In the genomic region with DNA sequence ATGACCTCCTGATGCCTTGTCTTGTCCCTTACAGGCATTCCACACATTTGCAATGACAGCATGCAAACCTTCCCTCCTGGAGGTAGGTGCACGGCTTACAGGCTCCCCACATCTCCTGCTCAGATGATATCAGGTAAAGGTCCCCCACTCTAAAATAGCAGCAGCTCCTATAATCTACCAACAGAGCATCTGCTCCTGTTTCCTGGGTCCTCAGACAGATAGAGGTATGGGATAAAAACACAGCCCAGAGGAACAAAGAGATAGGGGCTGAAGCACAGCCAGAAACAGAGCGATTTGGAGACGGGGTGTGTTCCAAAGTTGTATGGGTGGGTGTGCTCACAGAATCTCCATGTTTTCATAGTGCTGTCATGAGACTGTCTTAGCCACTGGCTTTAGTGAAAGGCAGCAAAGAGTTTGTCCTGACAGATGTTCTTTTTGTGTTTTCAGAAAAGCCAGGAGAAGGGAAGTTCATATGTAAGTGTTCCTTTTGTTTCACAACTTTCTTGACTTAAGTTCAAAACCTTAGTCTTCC, we compare ENCODE assay signal across 31 mouse cellular contexts. TPM values are rescaled to one million over a fixed set of nuclear protein-coding genes. Genes with fewer than 3 reads are reported as not detected.
DNase-seq lines count a peak whose midpoint lies in the region; ATAC-seq and TF ChIP-seq lines count a peak whose summit lies in the region.
"Had no signal": no experiment of that assay in that cellular context is flagged by ENCODE, and none has a peak within 500 bp of the region (broad histone marks: within the 10 kb centered on the region; RNA-seq: fewer than 3 reads in every experiment).

No protein-coding gene starts in this region.

- no peak overlapping the region for H3K9ac ChIP-seq in forebrain, embryonic 11.5 days (ENCODE audit: low read length)
- H3K9ac ChIP-seq in forebrain, embryonic 16.5 days (replicated peaks; ENCODE audit: low read depth, low read length): no peak overlapping the region
- no peak overlapping the region for H3K9ac ChIP-seq in liver, postnatal 0 days (replicated peaks)
- H3K9ac ChIP-seq in liver, embryonic 12.5 days: no peak overlapping the region
- H3K9ac ChIP-seq in MEL (ENCODE audit: control insufficient read depth, low read depth, low read length, poor library complexity, severe bottlenecking): peak overlapping the region; percentile 8; the same call in 1 of the 2 replicates
- H3K9ac ChIP-seq: embryonic facial prominence, embryonic 13.5 days; embryonic facial prominence, embryonic 15.5 days; forebrain, embryonic 13.5 days; forebrain, embryonic 15.5 days had no signal

- TF ChIP-seq CTCF in liver, postnatal 0 days (IDR thresholded peaks at IDR 0.05; ENCODE audit: low read depth): no peak
- no peak for TF ChIP-seq CTCF in MEL (IDR thresholded peaks at IDR 0.05 in 2 of 3, conservative IDR thresholded peaks at IDR 0.05 in 1 of 3; ENCODE audit: control insufficient read depth in 1 of 3, insufficient read depth in 1 of 3, low read depth in 2 of 3, low read length in 3 of 3, poor library complexity in 1 of 3, severe bottlenecking in 1 of 3)

- no peaks in the 10 kb centered on the region for H3K27me3 ChIP-seq in forebrain, embryonic 11.5 days (ENCODE audit: control insufficient read depth, insufficient read depth, low read length)
- H3K27me3 ChIP-seq in forebrain, embryonic 16.5 days (replicated peaks; ENCODE audit: control insufficient read depth, insufficient read depth, low read length): 0 out of 2 replicates have a peak, but pooled peaks cover 8% of the 10 kb centered on the region
- peaks cover 13% of the 10 kb centered on the region for H3K27me3 ChIP-seq in liver, postnatal 0 days (ENCODE audit: insufficient read depth, low read length)
- peaks cover 54% of the 10 kb centered on the region for H3K27me3 ChIP-seq in liver, embryonic 12.5 days (replicated peaks)
- peaks cover 0 to under 1% of the 10 kb centered on the region in 2 experiments; a peak in 1 of 4 replicates for H3K27me3 ChIP-seq in MEL (ENCODE audit: control insufficient read depth in 1 of 2, insufficient read depth in 2 of 2, low read length in 2 of 2)

- no peak overlapping the region for H3K4me3 ChIP-seq in forebrain, embryonic 11.5 days (ENCODE audit: low read depth, low read length)
- no peak overlapping the region for H3K4me3 ChIP-seq in forebrain, embryonic 16.5 days (replicated peaks; ENCODE audit: low read length)
- H3K4me3 ChIP-seq in liver, postnatal 0 days (ENCODE audit: low read depth, low read length): no peak overlapping the region
- H3K4me3 ChIP-seq in liver, embryonic 12.5 days: no peak overlapping the region
- no peak overlapping the region for H3K4me3 ChIP-seq in MEL (ENCODE audit: control insufficient read depth in 1 of 2, insufficient read depth in 1 of 2, low read depth in 2 of 2, low read length in 2 of 2)
- H3K4me3 ChIP-seq: embryonic facial prominence, embryonic 13.5 days; embryonic facial prominence, embryonic 15.5 days; erythroblast, embryonic 14.5 days; forebrain, embryonic 10.5 days; forebrain, embryonic 13.5 days; forebrain, embryonic 15.5 days had no signal

- no peak for ATAC-seq in forebrain, embryonic 11.5 days (replicated peaks; ENCODE audit: low FRiP score)
- ATAC-seq in forebrain, embryonic 16.5 days: no peak
- 0 out of 2 replicates have a peak, but pooled peaks have one; percentile 33 for ATAC-seq in liver, postnatal 0 days
- no peak for ATAC-seq in liver, embryonic 12.5 days
- 0 out of 2 replicates have a peak, but pooled peaks have one; percentile 7 for ATAC-seq in megakaryocyte-erythroid progenitor cell, adult 5-6 weeks (replicated peaks; ENCODE audit: low FRiP score, low TSS enrichment, poor library complexity, severe bottlenecking)
- ATAC-seq: CD4-positive, CD25-positive, alpha-beta regulatory T cell, adult 4 months; forebrain, embryonic 13.5 days; forebrain, embryonic 15.5 days had no signal

- no peaks in the 10 kb centered on the region for H3K4me1 ChIP-seq in forebrain, embryonic 11.5 days (replicated peaks; ENCODE audit: control insufficient read depth, insufficient read depth, low read length)
- H3K4me1 ChIP-seq in forebrain, embryonic 16.5 days (replicated peaks; ENCODE audit: control insufficient read depth, insufficient read depth, low read length): no peaks in the 10 kb centered on the region
- H3K4me1 ChIP-seq in liver, postnatal 0 days (ENCODE audit: insufficient read depth): no peaks in the 10 kb centered on the region; the same call in 1 of the 2 replicates
- peaks cover 20% of the 10 kb centered on the region for H3K4me1 ChIP-seq in liver, embryonic 12.5 days
- H3K4me1 ChIP-seq in MEL (ENCODE audit: control insufficient read depth in 1 of 2, insufficient read depth in 2 of 2, low read length in 2 of 2): peaks cover 22 to 40% of the 10 kb centered on the region in 2 experiments
- H3K4me1 ChIP-seq: embryonic facial prominence, embryonic 13.5 days; embryonic facial prominence, embryonic 15.5 days; forebrain, embryonic 13.5 days; forebrain, embryonic 15.5 days had no signal

- peak; percentile 30 for DNase-seq in forebrain, embryonic 11.5 days (ENCODE audit: low spot score)
- no peak for DNase-seq in liver, postnatal 0 days
- DNase-seq in MEL (ENCODE audit: low read depth, low spot score): peak; percentile 63
- DNase-seq in spleen, postnatal 14 days (ENCODE audit: low spot score in 2 of 2): no peak
- DNase-seq: B cell, adult 2 months; cerebellum, adult 11 months; cerebellum, adult 18-20 months; cerebellum, adult 8-10 months; cerebellum, adult 9-11 months; cerebellum, postnatal 14 days; cerebellum, postnatal 36 days; embryo, embryonic 11 days had no signal

- H3K9me3 ChIP-seq in forebrain, embryonic 11.5 days (ENCODE audit: control insufficient read depth, low read length): no peaks in the 10 kb centered on the region
- no peaks in the 10 kb centered on the region for H3K9me3 ChIP-seq in forebrain, embryonic 16.5 days (ENCODE audit: control insufficient read depth, low read length)
- H3K9me3 ChIP-seq in liver, postnatal 0 days (ENCODE audit: low read length): no peaks in the 10 kb centered on the region
- no peaks in the 10 kb centered on the region for H3K9me3 ChIP-seq in liver, embryonic 12.5 days (replicated peaks)
- H3K9me3 ChIP-seq in MEL (replicated peaks; ENCODE audit: insufficient read depth, low read length): no peaks in the 10 kb centered on the region
- H3K9me3 ChIP-seq: embryonic facial prominence, embryonic 13.5 days; embryonic facial prominence, embryonic 15.5 days; forebrain, embryonic 10.5 days; forebrain, embryonic 13.5 days; forebrain, embryonic 15.5 days; G1E had no signal

- 79% methylated on average over 3 of the region's 3 CpGs for WGBS in forebrain, embryonic 11.5 days
- WGBS in forebrain, embryonic 16.5 days: 74% methylated on average over 3 of the region's 3 CpGs
- 40% methylated on average over 3 of the region's 3 CpGs for WGBS in liver, postnatal 0 days (ENCODE audit: insufficient replicate concordance)
- 37% methylated on average over 3 of the region's 3 CpGs for WGBS in liver, embryonic 12.5 days (ENCODE audit: insufficient replicate concordance)

- H3K36me3 ChIP-seq in forebrain, embryonic 11.5 days (ENCODE audit: control insufficient read depth, insufficient read depth, low read length): no peaks in the 10 kb centered on the region
- no peaks in the 10 kb centered on the region for H3K36me3 ChIP-seq in forebrain, embryonic 16.5 days (ENCODE audit: control insufficient read depth, insufficient read depth)
- H3K36me3 ChIP-seq in liver, postnatal 0 days (replicated peaks; ENCODE audit: insufficient read depth, low read length): no peaks in the 10 kb centered on the region
- H3K36me3 ChIP-seq in liver, embryonic 12.5 days: no peaks in the 10 kb centered on the region
- peaks cover 0 to 21% of the 10 kb centered on the region in 2 experiments; a peak in 2 of 4 replicates for H3K36me3 ChIP-seq in MEL (ENCODE audit: control insufficient read depth in 1 of 2, insufficient read depth in 2 of 2, low read length in 2 of 2)
- H3K36me3 ChIP-seq: embryonic facial prominence, embryonic 13.5 days; embryonic facial prominence, embryonic 15.5 days; forebrain, embryonic 10.5 days; forebrain, embryonic 15.5 days; G1E had no signal

- H3K79me2 ChIP-seq in MEL (ENCODE audit: control insufficient read depth, insufficient read depth, low read length, poor library complexity): no peaks in the 10 kb centered on the region

- no peak for TF ChIP-seq EP300 in liver, postnatal 0 days (IDR thresholded peaks at IDR 0.05; ENCODE audit: low read depth)
- peak; percentile 57 to 82 for TF ChIP-seq EP300 in MEL (IDR thresholded peaks at IDR 0.05; ENCODE audit: low read depth in 1 of 2, low read length in 2 of 2)

- no peak overlapping the region for H3K27ac ChIP-seq in forebrain, embryonic 11.5 days (ENCODE audit: low read depth, low read length)
- H3K27ac ChIP-seq in forebrain, embryonic 16.5 days (ENCODE audit: low read length): no peak overlapping the region
- no peak overlapping the region for H3K27ac ChIP-seq in liver, postnatal 0 days (ENCODE audit: low read depth)
- no peak overlapping the region for H3K27ac ChIP-seq in liver, embryonic 12.5 days
- peak overlapping the region; percentile 45 for H3K27ac ChIP-seq in MEL (ENCODE audit: control insufficient read depth, low read depth, low read length)
- H3K27ac ChIP-seq: embryonic facial prominence, embryonic 13.5 days; embryonic facial prominence, embryonic 15.5 days; forebrain, embryonic 10.5 days; forebrain, embryonic 13.5 days; forebrain, embryonic 15.5 days had no signal

- H3K4me2 ChIP-seq in forebrain, embryonic 11.5 days (ENCODE audit: low read depth, low read length, severe bottlenecking): no peak overlapping the region
- H3K4me2 ChIP-seq in forebrain, embryonic 16.5 days (ENCODE audit: low read length): no peak overlapping the region
- H3K4me2 ChIP-seq in liver, postnatal 0 days (ENCODE audit: low read depth, low read length): no peak overlapping the region
- no peak overlapping the region for H3K4me2 ChIP-seq in liver, embryonic 12.5 days
- H3K4me2 ChIP-seq: embryonic facial prominence, embryonic 13.5 days; embryonic facial prominence, embryonic 15.5 days; forebrain, embryonic 13.5 days; forebrain, embryonic 15.5 days had no signal

- no peak for TF ChIP-seq RAD21 in MEL (IDR thresholded peaks at IDR 0.05; ENCODE audit: low read depth, low read length)

- no peak for TF ChIP-seq POLR2A in MEL (IDR thresholded peaks at IDR 0.05; ENCODE audit: control insufficient read depth in 1 of 2, insufficient read depth in 1 of 2, low read depth in 1 of 2, low read length in 2 of 2, poor library complexity in 1 of 2)

RNA-seq across cellular contexts. Expression of gene Gsdma, which starts 7.2 kb away (rescaled TPM):
- polyA plus RNA-seq in forebrain, embryonic 11.5 days (2014; fragmentation: Nextera tagmentation; extraction: Ambion mirVana): not detected in 2 replicates
- polyA plus RNA-seq in forebrain, embryonic 16.5 days (2015; fragmentation: Nextera tagmentation; extraction: Ambion mirVana): not detected in 2 replicates
- polyA plus RNA-seq in liver, postnatal 0 days (2015; fragmentation: Nextera tagmentation; extraction: Ambion mirVana): not detected in 2 replicates
- not detected in 2 replicates for polyA plus RNA-seq in liver, embryonic 12.5 days (2016; fragmentation: Nextera tagmentation; extraction: Ambion mirVana)
- total RNA-seq in MEL (2012; rRNA removed): 0.23 and 0.62 TPM in 2 replicates
- polyA plus RNA-seq in MEL (2012; ENCODE audit: insufficient read depth in 1 of 2, insufficient read length in 2 of 2, low read depth in 1 of 2, low replicate concordance in 2 of 2, missing spikeins in 1 of 2): 1 to 10 TPM in 1 of 2 experiments, not detected in 1; 1.2 TPM
- total RNA-seq in megakaryocyte-erythroid progenitor cell, adult 5-6 weeks (2014; fragmentation: Nextera tagmentation): not detected in 2 replicates
- total RNA-seq in megakaryocyte-erythroid progenitor cell, adult 5-6 weeks (2017): 0.42 and 0.57 TPM in 2 replicates
- total RNA-seq: adrenal gland, adult 2 months; adrenal gland, postnatal 10 days; adrenal gland, postnatal 25 days; adrenal gland, postnatal 4 days; CH12.LX; G1E had no signal
- polyA plus RNA-seq: adrenal gland, adult 2 months; brain, embryonic 14.5 days; erythroblast, embryonic 14.5 days; forebrain, embryonic 10.5 days; forebrain, embryonic 13.5 days; forebrain, embryonic 15.5 days had no signal

RNA-seq across cellular contexts. Expression of gene Psmd3, which starts 11.0 kb away (rescaled TPM):
- polyA plus RNA-seq in forebrain, embryonic 11.5 days (2014; fragmentation: Nextera tagmentation; extraction: Ambion mirVana): 208 and 220 TPM in 2 replicates
- 197 and 201 TPM in 2 replicates for polyA plus RNA-seq in forebrain, embryonic 16.5 days (2015; fragmentation: Nextera tagmentation; extraction: Ambion mirVana)
- 67.5 and 71.0 TPM in 2 replicates for polyA plus RNA-seq in liver, postnatal 0 days (2015; fragmentation: Nextera tagmentation; extraction: Ambion mirVana)
- 201 and 202 TPM in 2 replicates for polyA plus RNA-seq in liver, embryonic 12.5 days (2016; fragmentation: Nextera tagmentation; extraction: Ambion mirVana)
- total RNA-seq in MEL (2012; rRNA removed): 350 and 385 TPM in 2 replicates
- polyA plus RNA-seq in MEL (2012; ENCODE audit: insufficient read depth in 1 of 2, insufficient read length in 2 of 2, low read depth in 1 of 2, low replicate concordance in 2 of 2, missing spikeins in 1 of 2): 100 to 1,000 TPM; 214 to 417 TPM
- total RNA-seq in megakaryocyte-erythroid progenitor cell, adult 5-6 weeks (2014; fragmentation: Nextera tagmentation): 117 and 124 TPM in 2 replicates
- 84.5 and 117 TPM in 2 replicates for total RNA-seq in megakaryocyte-erythroid progenitor cell, adult 5-6 weeks (2017)

RNA-seq across cellular contexts. Expression of gene Gsdma2, which starts 24.8 kb away (rescaled TPM):
- not detected in 2 replicates for polyA plus RNA-seq in forebrain, embryonic 11.5 days (2014; fragmentation: Nextera tagmentation; extraction: Ambion mirVana)
- not detected in 2 replicates for polyA plus RNA-seq in forebrain, embryonic 16.5 days (2015; fragmentation: Nextera tagmentation; extraction: Ambion mirVana)
- polyA plus RNA-seq in liver, postnatal 0 days (2015; fragmentation: Nextera tagmentation; extraction: Ambion mirVana): not detected in 2 replicates
- polyA plus RNA-seq in liver, embryonic 12.5 days (2016; fragmentation: Nextera tagmentation; extraction: Ambion mirVana): not detected in 2 replicates
- not detected in 2 replicates for total RNA-seq in MEL (2012; rRNA removed)
- polyA plus RNA-seq in MEL (2012; ENCODE audit: insufficient read depth in 1 of 2, insufficient read length in 2 of 2, low read depth in 1 of 2, low replicate concordance in 2 of 2, missing spikeins in 1 of 2): not detected
- not detected in 2 replicates for total RNA-seq in megakaryocyte-erythroid progenitor cell, adult 5-6 weeks (2014; fragmentation: Nextera tagmentation)
- not detected in 2 replicates for total RNA-seq in megakaryocyte-erythroid progenitor cell, adult 5-6 weeks (2017)
- total RNA-seq: CH12.LX; common myeloid progenitor, adult 5-6 weeks had no signal
- polyA plus RNA-seq: brain, embryonic 14.5 days; CD4-positive, CD25-positive, alpha-beta regulatory T cell, adult 4 months; embryonic facial prominence, embryonic 11.5 days; embryonic facial prominence, embryonic 13.5 days; embryonic facial prominence, embryonic 15.5 days; erythroblast, embryonic 14.5 days; forebrain, embryonic 10.5 days; forebrain, embryonic 13.5 days; forebrain, embryonic 15.5 days; G1E had no signal

RNA-seq across cellular contexts. Expression of gene Csf3, which starts 29.7 kb away (rescaled TPM):
- not detected in 2 replicates for polyA plus RNA-seq in forebrain, embryonic 11.5 days (2014; fragmentation: Nextera tagmentation; extraction: Ambion mirVana)
- polyA plus RNA-seq in forebrain, embryonic 16.5 days (2015; fragmentation: Nextera tagmentation; extraction: Ambion mirVana): not detected in 2 replicates
- polyA plus RNA-seq in liver, postnatal 0 days (2015; fragmentation: Nextera tagmentation; extraction: Ambion mirVana): not detected in 2 replicates
- not detected in 2 replicates for polyA plus RNA-seq in liver, embryonic 12.5 days (2016; fragmentation: Nextera tagmentation; extraction: Ambion mirVana)
- total RNA-seq in MEL (2012; rRNA removed): not detected in 2 replicates
- under 1 TPM in 1 of 2 experiments, not detected in 1; 0.18 TPM for polyA plus RNA-seq in MEL (2012; ENCODE audit: insufficient read depth in 1 of 2, insufficient read length in 2 of 2, low read depth in 1 of 2, low replicate concordance in 2 of 2, missing spikeins in 1 of 2)
- total RNA-seq in megakaryocyte-erythroid progenitor cell, adult 5-6 weeks (2014; fragmentation: Nextera tagmentation): not detected in 2 replicates
- total RNA-seq in megakaryocyte-erythroid progenitor cell, adult 5-6 weeks (2017): not detected in 2 replicates
- total RNA-seq: adrenal gland, adult 2 months; adrenal gland, postnatal 10 days; adrenal gland, postnatal 25 days; adrenal gland, postnatal 4 days; CH12.LX; common myeloid progenitor, adult 5-6 weeks had no signal
- polyA plus RNA-seq: adrenal gland, adult 2 months; brain, embryonic 14.5 days; CD4-positive, CD25-positive, alpha-beta regulatory T cell, adult 4 months; embryonic facial prominence, embryonic 11.5 days; embryonic facial prominence, embryonic 13.5 days; erythroblast, embryonic 14.5 days; forebrain, embryonic 10.5 days; forebrain, embryonic 15.5 days; G1E had no signal

RNA-seq across cellular contexts. Expression of gene Gsdma3, which starts 45.2 kb away (rescaled TPM):
- polyA plus RNA-seq in forebrain, embryonic 11.5 days (2014; fragmentation: Nextera tagmentation; extraction: Ambion mirVana): not detected in 2 replicates
- polyA plus RNA-seq in forebrain, embryonic 16.5 days (2015; fragmentation: Nextera tagmentation; extraction: Ambion mirVana): not detected in 2 replicates
- not detected in 2 replicates for polyA plus RNA-seq in liver, postnatal 0 days (2015; fragmentation: Nextera tagmentation; extraction: Ambion mirVana)
- polyA plus RNA-seq in liver, embryonic 12.5 days (2016; fragmentation: Nextera tagmentation; extraction: Ambion mirVana): not detected in 2 replicates
- not detected in 2 replicates for total RNA-seq in MEL (2012; rRNA removed)
- not detected for polyA plus RNA-seq in MEL (2012; ENCODE audit: insufficient read depth in 1 of 2, insufficient read length in 2 of 2, low read depth in 1 of 2, low replicate concordance in 2 of 2, missing spikeins in 1 of 2)
- not detected in 2 replicates for total RNA-seq in megakaryocyte-erythroid progenitor cell, adult 5-6 weeks (2014; fragmentation: Nextera tagmentation)
- not detected in 2 replicates for total RNA-seq in megakaryocyte-erythroid progenitor cell, adult 5-6 weeks (2017)
- total RNA-seq: CH12.LX; common myeloid progenitor, adult 5-6 weeks; G1E had no signal
- polyA plus RNA-seq: adrenal gland, adult 2 months; brain, embryonic 14.5 days; embryonic facial prominence, embryonic 11.5 days; embryonic facial prominence, embryonic 13.5 days; embryonic facial prominence, embryonic 15.5 days; erythroblast, embryonic 14.5 days; forebrain, embryonic 10.5 days; forebrain, embryonic 13.5 days; forebrain, embryonic 15.5 days; G1E had no signal

Comparison
In these comparisons a context has a peak if more than half of its experiments do, and no peak if none do; other contexts are left out.
1. ATAC-seq: peak in liver, postnatal 0 days (single experiment) and megakaryocyte-erythroid progenitor cell, adult 5-6 weeks (single experiment); none in forebrain, embryonic 11.5 days (single experiment), forebrain, embryonic 16.5 days (single experiment) and liver, embryonic 12.5 days (single experiment).
2. DNase-seq: peak in forebrain, embryonic 11.5 days (single experiment) and MEL (single experiment); none in liver, postnatal 0 days (single experiment) and spleen, postnatal 14 days (0 of 2).